Mouse (Mus musculus): ENCODE measurements at regions not wholly inside any gene's neighbourhood (a gene's known extent, or its start where the extent isn't known, plus 50 kb on each side); places are given as distances from the start of the nearest gene placed in this dataset.

GRCm38 (mm10) chr4:56421575-56421974 lies 318.3 kb upstream of the Gm26657 start:
- Histone ChIP-seq H3K9ac (no peak overlapping the region), H3K4me3 (replicated peaks) (no peak overlapping the region), H3K36me3 (no peaks in the 10 kb centered on the region), H3K9me3 (replicated peaks) (no peaks in the 10 kb centered on the region), H3K27ac (no peak overlapping the region), H3K27me3 (no peaks in the 10 kb centered on the region), H3K4me1 (replicated peaks) (no peaks in the 10 kb centered on the region), H3K4me2 (no peak overlapping the region)
- no peak for ATAC-seq (ENCODE audit: low read depth)
- 56% methylated on average over 8 of the region's 8 CpGs for WGBS (ENCODE audit: insufficient replicate concordance)
- DNase-seq = no peak

- Histone ChIP-seq H3K27me3 (no peaks in the 10 kb centered on the region), H3K4me2 (no peak overlapping the region), H3K36me3 (no peaks in the 10 kb centered on the region), H3K4me3 (replicated peaks) (no peak overlapping the region), H3K9me3 (replicated peaks) (no peaks in the 10 kb centered on the region), H3K4me1 (replicated peaks) (no peaks in the 10 kb centered on the region), H3K27ac (no peak overlapping the region), H3K9ac (no peak overlapping the region)
- ATAC-seq (ENCODE audit: low read depth) (no peak), DNase-seq (no peak)
- 68% methylated on average over 5 of the region's 5 CpGs for WGBS (ENCODE audit: insufficient replicate concordance)
These were observed 320.6 kb upstream of the Gm26657 start for GRCm38 (mm10) chr4:56419122-56419913.

GRCm38 (mm10) chr4:56411024-56411636 lies 328.7 kb upstream of the Gm26657 start:
- WGBS (ENCODE audit: insufficient replicate concordance) = 27% methylated on average over 1 of the region's 1 CpGs
- Histone ChIP-seq H3K4me2 (no peak overlapping the region), H3K36me3 (no peaks in the 10 kb centered on the region), H3K27me3 (no peaks in the 10 kb centered on the region), H3K27ac (no peak overlapping the region), H3K4me3 (replicated peaks) (no peak overlapping the region), H3K9ac (no peak overlapping the region), H3K4me1 (replicated peaks) (no peaks in the 10 kb centered on the region), H3K9me3 (replicated peaks) (no peaks in the 10 kb centered on the region)
- no peak for ATAC-seq (ENCODE audit: low read depth)
- no peak for DNase-seq

GRCm38 (mm10) chr4:56393793-56394192 lies 346.1 kb upstream of the Gm26657 start:
- Histone ChIP-seq H3K4me2 (no peak overlapping the region), H3K36me3 (no peaks in the 10 kb centered on the region), H3K27me3 (no peaks in the 10 kb centered on the region), H3K4me1 (replicated peaks) (no peaks in the 10 kb centered on the region), H3K9ac (no peak overlapping the region), H3K27ac (no peak overlapping the region), H3K9me3 (replicated peaks) (no peaks in the 10 kb centered on the region), H3K4me3 (replicated peaks) (no peak overlapping the region)
- ATAC-seq (ENCODE audit: low read depth) = no peak
- DNase-seq = no peak

GRCm38 (mm10) chr4:56387051-56387450 lies 352.8 kb upstream of the Gm26657 start:
- Histone ChIP-seq H3K9ac (no peak overlapping the region), H3K4me3 (replicated peaks) (no peak overlapping the region), H3K27me3 (no peaks in the 10 kb centered on the region), H3K9me3 (replicated peaks) (no peaks in the 10 kb centered on the region), H3K36me3 (no peaks in the 10 kb centered on the region), H3K27ac (no peak overlapping the region), H3K4me2 (no peak overlapping the region), H3K4me1 (replicated peaks) (no peaks in the 10 kb centered on the region)
- ATAC-seq (ENCODE audit: low read depth) = no peak
- DNase-seq = no peak
- 49% methylated on average over 3 of the region's 3 CpGs for WGBS (ENCODE audit: insufficient replicate concordance)

GRCm38 (mm10) chr4:56375745-56376144 lies 364.1 kb upstream of the Gm26657 start:
- H3K4me2 ChIP-seq = no peak overlapping the region
- DNase-seq (no peak), ATAC-seq (ENCODE audit: low read depth) (no peak)
- H3K4me3 ChIP-seq (replicated peaks) = no peak overlapping the region
- no peaks in the 10 kb centered on the region for H3K4me1 ChIP-seq (replicated peaks)
- no peaks in the 10 kb centered on the region for H3K9me3 ChIP-seq (replicated peaks)
- H3K27me3 ChIP-seq = no peaks in the 10 kb centered on the region
- H3K27ac ChIP-seq = no peak overlapping the region
- no peak overlapping the region for H3K9ac ChIP-seq
- WGBS (ENCODE audit: insufficient replicate concordance) = 55% methylated on average over 5 of the region's 5 CpGs
- no peaks in the 10 kb centered on the region for H3K36me3 ChIP-seq

GRCm38 (mm10) chr4:56374466-56374865 lies 365.4 kb upstream of the Gm26657 start:
- Histone ChIP-seq H3K4me1 (replicated peaks) (no peaks in the 10 kb centered on the region), H3K4me3 (replicated peaks) (no peak overlapping the region), H3K4me2 (no peak overlapping the region), H3K9ac (no peak overlapping the region), H3K27ac (no peak overlapping the region), H3K36me3 (no peaks in the 10 kb centered on the region), H3K9me3 (replicated peaks) (no peaks in the 10 kb centered on the region), H3K27me3 (no peaks in the 10 kb centered on the region)
- DNase-seq = no peak
- no peak for ATAC-seq (ENCODE audit: low read depth)
- 67% methylated on average over 3 of the region's 3 CpGs for WGBS (ENCODE audit: insufficient replicate concordance)

- Histone ChIP-seq H3K4me3 (replicated peaks) (no peak overlapping the region), H3K9me3 (replicated peaks) (no peaks in the 10 kb centered on the region), H3K4me2 (no peak overlapping the region), H3K27ac (no peak overlapping the region), H3K9ac (no peak overlapping the region), H3K27me3 (no peaks in the 10 kb centered on the region), H3K4me1 (replicated peaks) (no peaks in the 10 kb centered on the region), H3K36me3 (no peaks in the 10 kb centered on the region)
- 45% methylated on average over 4 of the region's 4 CpGs for WGBS (ENCODE audit: insufficient replicate concordance)
- ATAC-seq (ENCODE audit: low read depth) (no peak), DNase-seq (no peak)
These were observed 366.1 kb upstream of the Gm26657 start for GRCm38 (mm10) chr4:56373746-56374145.

GRCm38 (mm10) chr4:56373167-56373566 lies 366.7 kb upstream of the Gm26657 start:
- Histone ChIP-seq H3K36me3 (no peaks in the 10 kb centered on the region), H3K27ac (no peak overlapping the region), H3K9me3 (replicated peaks) (no peaks in the 10 kb centered on the region), H3K4me2 (no peak overlapping the region), H3K27me3 (no peaks in the 10 kb centered on the region), H3K4me1 (replicated peaks) (no peaks in the 10 kb centered on the region), H3K4me3 (replicated peaks) (no peak overlapping the region), H3K9ac (no peak overlapping the region)
- WGBS (ENCODE audit: insufficient replicate concordance) = 67% methylated on average over 4 of the region's 4 CpGs
- DNase-seq = no peak
- ATAC-seq (ENCODE audit: low read depth) = no peak

GRCm38 (mm10) chr4:56372711-56373110 lies 367.2 kb upstream of the Gm26657 start:
- DNase-seq (no peak), ATAC-seq (ENCODE audit: low read depth) (no peak)
- WGBS (ENCODE audit: insufficient replicate concordance) = 70% methylated on average over 7 of the region's 7 CpGs

GRCm38 (mm10) chr4:56364594-56364993 lies 375.3 kb upstream of the Gm26657 start:
- 57% methylated on average over 6 of the region's 6 CpGs for WGBS (ENCODE audit: insufficient replicate concordance)
- Histone ChIP-seq H3K27ac (no peak overlapping the region), H3K4me1 (replicated peaks) (no peaks in the 10 kb centered on the region), H3K36me3 (no peaks in the 10 kb centered on the region), H3K4me2 (no peak overlapping the region), H3K9me3 (replicated peaks) (no peaks in the 10 kb centered on the region), H3K27me3 (no peaks in the 10 kb centered on the region), H3K4me3 (replicated peaks) (no peak overlapping the region), H3K9ac (no peak overlapping the region)
- no peak for ATAC-seq (ENCODE audit: low read depth)
- no peak for DNase-seq

More at GRCm38 (mm10) chr4:56372711-56373110, 367.2 kb upstream of the Gm26657 start:
- Histone ChIP-seq H3K27ac (no peak overlapping the region), H3K4me3 (replicated peaks) (no peak overlapping the region), H3K9ac (no peak overlapping the region), H3K36me3 (no peaks in the 10 kb centered on the region), H3K9me3 (replicated peaks) (no peaks in the 10 kb centered on the region), H3K27me3 (no peaks in the 10 kb centered on the region), H3K4me2 (no peak overlapping the region), H3K4me1 (replicated peaks) (no peaks in the 10 kb centered on the region)

- ATAC-seq (ENCODE audit: low read depth) = no peak
- no peak overlapping the region for H3K27ac ChIP-seq
- no peaks in the 10 kb centered on the region for H3K36me3 ChIP-seq
- H3K4me1 ChIP-seq (replicated peaks) = no peaks in the 10 kb centered on the region
- no peak overlapping the region for H3K4me2 ChIP-seq
- no peaks in the 10 kb centered on the region for H3K27me3 ChIP-seq
- H3K4me3 ChIP-seq (replicated peaks) = no peak overlapping the region
- H3K9ac ChIP-seq = no peak overlapping the region
- H3K9me3 ChIP-seq (replicated peaks) = no peaks in the 10 kb centered on the region
- WGBS (ENCODE audit: insufficient replicate concordance) = 42% methylated on average over 6 of the region's 6 CpGs
- no peak for DNase-seq
These were observed 377.7 kb upstream of the Gm26657 start for GRCm38 (mm10) chr4:56362121-56362520.
